Mouse (Mus musculus): ENCODE data around the gene Plekha6. TPM values are rescaled to one million over a fixed set of nuclear protein-coding genes. Genes with fewer than 3 reads are reported as not detected.

Gene Plekha6
- total RNA-seq, 2 experiments from 2014 or later: 8.1 to 10.6 TPM

Other genes with a start within 250 kb of the Plekha6 start
- gene Mdm4, start 133.6 kb upstream of the Plekha6 start, total RNA-seq (2021): 10 to 100 TPM; 20.6 to 22.3 TPM
- 10 to 100 TPM in 1 of 2 experiments, 1 to 10 TPM in 1; 8.2 to 10.8 TPM for gene Pik3c2b, start 118.5 kb upstream of the Plekha6 start, total RNA-seq (2021)
- 10 to 100 TPM; 13.0 to 15.3 TPM for gene Ppp1r15b, start 33.1 kb upstream of the Plekha6 start, total RNA-seq (2021)
- gene Golt1a, start 145.6 kb downstream of the Plekha6 start, total RNA-seq (2021): not detected
- gene Kiss1, start 157.7 kb downstream of the Plekha6 start, total RNA-seq (2021): not detected
- under 1 TPM in 1 of 2 experiments, not detected in 1; 0.46 TPM for gene Ren1, start 186.3 kb downstream of the Plekha6 start, total RNA-seq (2021)
- under 1 TPM; 0.17 to 0.34 TPM for gene Etnk2, start 199.4 kb downstream of the Plekha6 start, total RNA-seq (2021)

Measured in gastrocnemius, adult 18-20 months (tissue).